Mouse (Mus musculus) adrenal gland, adult 8-10 months (tissue): ENCODE measurements around the gene Fem1b. TPM values are rescaled to one million over a fixed set of nuclear protein-coding genes. Genes with fewer than 3 reads are reported as not detected.
"Not testable (repeated sequence)": the region's sequence is repeated elsewhere in the genome, so short reads cannot be mapped to it uniquely, and the experiment has no call there.

Experiments used
- DNase-seq: peaks from one replicate; pipeline ENCODE4 v3.0.0; 2022
- total RNA-seq, 4 experiments: library from RNA; stranded (reverse); gene quantifications; 2 replicates each; pipeline ENCODE4 v1.2.4; 2022

The Fem1b gene
- 10 to 100 TPM; 32.0 to 39.4 (median 37.7) TPM for total RNA-seq

- peak; percentile 81 for DNase-seq
Observed at GRCm38 (mm10) chr9:62811516-62812121, at the start of gene Fem1b. TSS of gene Fem1b (minus strand) at chr9:62811934.

- DNase-seq = no peak
Observed at GRCm38 (mm10) chr9:62860866-62861265, 49.1 kb upstream of the Fem1b start.

GRCm38 (mm10) chr9:62860102-62860501 lies 48.4 kb upstream of the Fem1b start:
- not testable (repeated sequence) for DNase-seq

GRCm38 (mm10) chr9:62858266-62859019 lies 46.7 kb upstream of the Fem1b start:
- no peak for DNase-seq

GRCm38 (mm10) chr9:62857719-62858261 lies 46.1 kb upstream of the Fem1b start, which contains the start of gene Calml4:
TSS of gene Calml4 (plus strand) at chr9:62858080.
- DNase-seq = peak; percentile 62

- no peak for DNase-seq
Observed at GRCm38 (mm10) chr9:62857216-62857615, 45.5 kb upstream of the Fem1b start.

GRCm38 (mm10) chr9:62854483-62854882 lies 42.7 kb upstream of the Fem1b start:
- no peak for DNase-seq

GRCm38 (mm10) chr9:62851571-62851970 lies 39.8 kb upstream of the Fem1b start:
- DNase-seq = no peak

- no peak for DNase-seq
Observed at GRCm38 (mm10) chr9:62848641-62849040, 36.9 kb upstream of the Fem1b start.

- DNase-seq = peak; percentile 66
Observed at GRCm38 (mm10) chr9:62847694-62848093, 36.0 kb upstream of the Fem1b start.

GRCm38 (mm10) chr9:62844461-62844860 lies 32.7 kb upstream of the Fem1b start:
- DNase-seq = no peak

GRCm38 (mm10) chr9:62843356-62844024 lies 31.8 kb upstream of the Fem1b start:
- DNase-seq = no peak

GRCm38 (mm10) chr9:62839172-62839770 lies 27.5 kb upstream of the Fem1b start:
- no peak for DNase-seq

GRCm38 (mm10) chr9:62838506-62839171 lies 26.9 kb upstream of the Fem1b start, which contains the start of gene Cln6:
TSS of gene Cln6 (plus strand) at chr9:62838785.
- peak; percentile 78 for DNase-seq

- no peak for DNase-seq
Observed at GRCm38 (mm10) chr9:62838146-62838505, 26.4 kb upstream of the Fem1b start.

GRCm38 (mm10) chr9:62837611-62838010 lies 25.9 kb upstream of the Fem1b start:
- no peak for DNase-seq

GRCm38 (mm10) chr9:62835705-62836446 lies 24.1 kb upstream of the Fem1b start:
- DNase-seq = no peak

GRCm38 (mm10) chr9:62834906-62835305 lies 23.2 kb upstream of the Fem1b start:
- no peak for DNase-seq

GRCm38 (mm10) chr9:62829877-62830276 lies 18.1 kb upstream of the Fem1b start:
- no peak for DNase-seq

GRCm38 (mm10) chr9:62828662-62829086 lies 16.9 kb upstream of the Fem1b start:
- DNase-seq = peak; percentile 96

GRCm38 (mm10) chr9:62827939-62828652 lies 16.4 kb upstream of the Fem1b start:
- no peak for DNase-seq
